Comparison of ENCODE assay signal across 9 mouse cellular contexts in genomic region chr16:30120330-30121265, GRCm38 (mm10). TPM values are rescaled to one million over a fixed set of nuclear protein-coding genes. Genes with fewer than 3 reads are reported as not detected.
A peak's percentile ranks its signal among the peaks of the same experiment; 100 is the strongest.
DNase-seq lines count a peak whose midpoint lies in the region; ATAC-seq and TF ChIP-seq lines count a peak whose summit lies in the region.
"Had no signal": no experiment of that assay in that cellular context is flagged by ENCODE, and none has a peak within 500 bp of the region (broad histone marks: within the 10 kb centered on the region; RNA-seq: fewer than 3 reads in every experiment).

No protein-coding gene starts in this region.

- no peaks in the 10 kb centered on the region for H3K9me3 ChIP-seq in kidney, postnatal 0 days (replicated peaks; ENCODE audit: low read length)
- H3K9me3 ChIP-seq in embryonic facial prominence, embryonic 13.5 days: no peaks in the 10 kb centered on the region
- H3K9me3 ChIP-seq in intestine, embryonic 16.5 days (ENCODE audit: control insufficient read depth, low read length): no peaks in the 10 kb centered on the region
- no peaks in the 10 kb centered on the region for H3K9me3 ChIP-seq in neural tube, embryonic 15.5 days (replicated peaks)
- H3K9me3 ChIP-seq: liver, embryonic 15.5 days had no signal

- H3K36me3 ChIP-seq in kidney, postnatal 0 days (ENCODE audit: insufficient read depth, low read length): no peaks in the 10 kb centered on the region
- no peaks in the 10 kb centered on the region for H3K36me3 ChIP-seq in embryonic facial prominence, embryonic 13.5 days
- H3K36me3 ChIP-seq in intestine, embryonic 16.5 days (ENCODE audit: control insufficient read depth, insufficient read depth, low read length): no peaks in the 10 kb centered on the region
- H3K36me3 ChIP-seq in neural tube, embryonic 15.5 days: no peaks in the 10 kb centered on the region
- H3K36me3 ChIP-seq: liver, embryonic 15.5 days had no signal

- TF ChIP-seq CTCF in kidney, postnatal 0 days (IDR thresholded peaks at IDR 0.05; ENCODE audit: low read depth): no peak

- H3K4me3 ChIP-seq in kidney, postnatal 0 days (replicated peaks; ENCODE audit: low read depth, low read length): no peak overlapping the region
- H3K4me3 ChIP-seq in embryonic facial prominence, embryonic 13.5 days: peak overlapping the region; percentile 3; the same call in 1 of the 2 replicates
- H3K4me3 ChIP-seq in intestine, embryonic 16.5 days (ENCODE audit: low read length): no peak overlapping the region
- peak overlapping the region; percentile 16; the same call in 1 of the 2 replicates for H3K4me3 ChIP-seq in neural tube, embryonic 15.5 days (replicated peaks)
- H3K4me3 ChIP-seq: liver, embryonic 15.5 days had no signal

- DNase-seq in kidney, postnatal 0 days (ENCODE audit: low spot score): no peak
- DNase-seq in kidney, adult 8-10 months: no peak
- no peak for DNase-seq in layer of hippocampus, postnatal 36 days
- no peak for DNase-seq in adrenal gland, postnatal 36 days
- no peak for DNase-seq in thymus, postnatal 0 days (ENCODE audit: low spot score)

- ATAC-seq in kidney, postnatal 0 days (replicated peaks; ENCODE audit: low FRiP score, low read depth): no peak
- no peak for ATAC-seq in embryonic facial prominence, embryonic 13.5 days (ENCODE audit: insufficient number of reproducible peaks, insufficient read depth, low FRiP score, low TSS enrichment, low read depth)
- ATAC-seq in intestine, embryonic 16.5 days: no peak
- ATAC-seq in neural tube, embryonic 15.5 days (ENCODE audit: low FRiP score): no peak

- H3K4me1 ChIP-seq in kidney, postnatal 0 days (replicated peaks; ENCODE audit: insufficient read depth, low read length): 0 out of 2 replicates have a peak, but pooled peaks cover 8% of the 10 kb centered on the region
- H3K4me1 ChIP-seq in embryonic facial prominence, embryonic 13.5 days: peaks cover 31% of the 10 kb centered on the region
- peaks cover 12% of the 10 kb centered on the region; the same call in 1 of the 2 replicates for H3K4me1 ChIP-seq in intestine, embryonic 16.5 days (ENCODE audit: control insufficient read depth, insufficient read depth, low read length)
- H3K4me1 ChIP-seq in neural tube, embryonic 15.5 days: peaks cover 17% of the 10 kb centered on the region

- H3K4me2 ChIP-seq in kidney, postnatal 0 days (ENCODE audit: low read length): peak overlapping the region; percentile 8
- peak overlapping the region; percentile 51 for H3K4me2 ChIP-seq in embryonic facial prominence, embryonic 13.5 days
- peak overlapping the region; percentile 20; the same call in 1 of the 2 replicates for H3K4me2 ChIP-seq in intestine, embryonic 16.5 days (ENCODE audit: low read depth, low read length)
- peak overlapping the region; percentile 49 for H3K4me2 ChIP-seq in neural tube, embryonic 15.5 days
- H3K4me2 ChIP-seq: liver, embryonic 15.5 days had no signal

- H3K27ac ChIP-seq in kidney, postnatal 0 days: no peak overlapping the region
- no peak overlapping the region for H3K27ac ChIP-seq in embryonic facial prominence, embryonic 13.5 days
- no peak overlapping the region for H3K27ac ChIP-seq in intestine, embryonic 16.5 days (ENCODE audit: low read length)
- H3K27ac ChIP-seq in neural tube, embryonic 15.5 days (replicated peaks): no peak overlapping the region
- H3K27ac ChIP-seq: liver, embryonic 15.5 days had no signal

- 21% methylated on average over 30 of the region's 30 CpGs for WGBS in kidney, postnatal 0 days
- WGBS in embryonic facial prominence, embryonic 13.5 days: 6% methylated on average over 30 of the region's 30 CpGs
- WGBS in intestine, embryonic 16.5 days: 20% methylated on average over 30 of the region's 30 CpGs
- 4% methylated on average over 30 of the region's 30 CpGs for WGBS in neural tube, embryonic 15.5 days

- no peak overlapping the region for H3K9ac ChIP-seq in kidney, postnatal 0 days (ENCODE audit: low read depth, low read length)
- peak overlapping the region; percentile 46; the same call in 1 of the 2 replicates for H3K9ac ChIP-seq in embryonic facial prominence, embryonic 13.5 days
- H3K9ac ChIP-seq in intestine, embryonic 16.5 days (ENCODE audit: low read depth, low read length): peak overlapping the region; percentile 35; the same call in 1 of the 2 replicates
- no peak overlapping the region for H3K9ac ChIP-seq in neural tube, embryonic 15.5 days (replicated peaks)
- H3K9ac ChIP-seq: liver, embryonic 15.5 days had no signal

- no peaks in the 10 kb centered on the region for H3K27me3 ChIP-seq in kidney, postnatal 0 days (ENCODE audit: insufficient read depth, low read length)
- H3K27me3 ChIP-seq in embryonic facial prominence, embryonic 13.5 days: peaks cover 21% of the 10 kb centered on the region
- no peaks in the 10 kb centered on the region for H3K27me3 ChIP-seq in intestine, embryonic 16.5 days (replicated peaks; ENCODE audit: control insufficient read depth, insufficient read depth, low read length)
- H3K27me3 ChIP-seq in neural tube, embryonic 15.5 days (replicated peaks): peaks cover 31% of the 10 kb centered on the region

RNA-seq across cellular contexts. Expression of gene Hes1, which starts 56.4 kb away (rescaled TPM):
- polyA plus RNA-seq in kidney, postnatal 0 days (2015; fragmentation: Nextera tagmentation; extraction: Ambion mirVana): 87.1 and 102 TPM in 2 replicates
- 42.9 and 44.3 TPM in 2 replicates for polyA plus RNA-seq in embryonic facial prominence, embryonic 13.5 days (2015; fragmentation: Nextera tagmentation; extraction: Ambion mirVana)
- polyA plus RNA-seq in intestine, embryonic 16.5 days (2015; fragmentation: Nextera tagmentation; extraction: Ambion mirVana): 25.9 and 36.1 TPM in 2 replicates
- 13.6 and 23.2 TPM in 2 replicates for polyA plus RNA-seq in neural tube, embryonic 15.5 days (2015; fragmentation: Nextera tagmentation; extraction: Ambion mirVana)
- total RNA-seq in layer of hippocampus, postnatal 36 days (2021): 10 to 100 TPM; 18.9 to 23.3 TPM
- 10 to 100 TPM; 19.2 to 26.1 TPM for total RNA-seq in adrenal gland, postnatal 36 days (2021)
- polyA plus RNA-seq in thymus, postnatal 0 days (2015; fragmentation: Nextera tagmentation; extraction: Ambion mirVana): 35.6 and 36.3 TPM in 2 replicates

Comparison
In these comparisons a context has a peak if more than half of its experiments do, and no peak if none do; other contexts are left out.
1. H3K4me3 ChIP-seq: peak in embryonic facial prominence, embryonic 13.5 days (single experiment) and neural tube, embryonic 15.5 days (single experiment); none in kidney, postnatal 0 days (single experiment) and intestine, embryonic 16.5 days (single experiment).
2. H3K9ac ChIP-seq: peak in embryonic facial prominence, embryonic 13.5 days (single experiment) and intestine, embryonic 16.5 days (single experiment); none in kidney, postnatal 0 days (single experiment) and neural tube, embryonic 15.5 days (single experiment).
3. Peak in every context shown above with its lines, with median percentiles within 50 percentile points of each other: H3K4me2 ChIP-seq.